Mouse (Mus musculus) cerebellum, adult 11-12 months (tissue): ENCODE results near the gene Scarb1.
"Not testable (repeated sequence)": the region's sequence is repeated elsewhere in the genome, so short reads cannot be mapped to it uniquely, and the experiment has no call there.

Source experiments
- DNase-seq: peaks from one replicate; pipeline ENCODE4 v3.0.0; 2022

Gene Scarb1

DNA sequence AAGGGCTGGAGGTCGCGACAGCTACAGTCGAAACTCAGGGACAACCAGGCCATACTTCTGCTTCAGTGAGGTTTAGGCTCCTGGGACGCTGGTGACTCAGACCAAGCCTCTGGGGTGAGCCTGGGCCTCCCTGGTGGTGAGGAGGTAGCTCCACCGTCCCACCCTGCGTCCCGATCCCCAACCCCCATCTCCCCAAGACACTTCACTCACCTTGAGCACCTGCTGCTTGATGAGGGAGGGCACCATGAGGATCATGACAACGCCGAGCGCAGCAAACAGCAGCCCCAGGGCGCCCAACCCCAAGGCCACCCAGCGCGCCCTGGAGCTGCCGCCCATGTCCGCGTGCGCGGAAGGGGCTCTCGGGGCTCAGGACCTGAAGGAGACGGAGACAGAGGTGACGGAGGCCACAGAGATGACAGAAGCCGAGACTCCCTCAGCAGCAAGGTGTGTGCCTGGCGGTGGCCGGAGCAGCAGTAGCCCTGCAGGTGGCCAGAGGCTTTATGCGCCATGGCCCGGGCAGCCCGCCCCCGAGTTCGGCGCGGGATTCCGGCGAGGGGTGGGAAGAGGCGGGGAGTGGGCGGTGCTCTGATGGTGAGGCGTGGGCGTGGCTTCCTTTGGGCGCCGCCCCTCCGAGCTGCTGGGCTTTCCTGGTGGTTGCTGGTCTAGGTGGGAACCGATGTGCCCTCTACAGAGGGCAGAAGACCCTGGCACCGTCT lies at the start of gene Scarb1:
Gene Scarb1 (minus strand): TSS at position 548 of the 716 bp plus-strand sequence.
- DNase-seq = peak; percentile 58

DNA sequence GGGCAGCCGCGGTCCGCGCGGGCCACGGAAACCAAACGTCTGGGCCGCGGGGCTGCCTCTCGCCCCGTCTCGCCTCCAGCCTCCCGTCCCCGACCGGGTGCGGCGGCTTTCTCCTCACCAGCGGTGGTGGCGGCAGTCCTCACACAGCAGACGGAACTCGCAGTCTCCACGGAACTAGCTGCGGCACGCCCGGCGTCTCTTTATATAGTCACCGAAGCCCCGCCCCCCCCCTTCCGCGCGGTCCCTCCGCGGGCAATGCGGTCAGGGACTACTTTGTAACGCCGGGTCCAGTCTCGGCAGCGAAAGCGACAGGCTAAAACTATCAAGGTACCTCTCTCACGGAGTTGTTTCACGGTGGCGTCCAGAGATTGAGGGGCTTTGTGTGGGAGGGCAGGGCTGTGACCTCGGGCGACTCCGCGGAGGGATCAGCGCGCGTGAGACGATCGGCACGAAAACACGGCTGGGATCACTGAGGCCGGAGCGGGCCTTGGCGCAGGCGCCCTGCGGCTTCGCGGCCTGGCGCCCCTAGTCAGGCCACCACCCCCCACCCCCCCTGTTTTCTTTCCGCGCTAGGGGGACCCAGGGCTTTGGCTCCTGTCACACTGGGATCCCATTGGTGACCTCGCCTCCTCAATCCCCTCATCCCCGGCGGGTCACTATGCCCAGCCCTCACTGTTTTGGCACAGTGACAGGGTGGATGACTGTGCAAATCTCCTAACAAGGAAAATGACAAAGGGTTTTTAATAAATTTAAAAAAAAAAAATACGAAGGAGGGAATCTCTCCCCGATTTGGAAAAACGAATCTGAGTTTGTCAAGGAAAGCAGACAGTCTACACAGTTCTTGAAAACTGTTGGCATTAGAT lies 48.9 kb upstream of the Scarb1 start, which contains the start of gene Ubc:
Gene Ubc (minus strand): TSS at position 624 of the 863 bp plus-strand sequence.
- DNase-seq = peak; percentile 87

GRCm38 (mm10) chr5:125389131-125389578 lies 48.3 kb upstream of the Scarb1 start, which contains the start of gene Gm10382:
Gene Gm10382 (plus strand): TSS chr5:125389322.
- DNase-seq = peak; percentile 85

DNA sequence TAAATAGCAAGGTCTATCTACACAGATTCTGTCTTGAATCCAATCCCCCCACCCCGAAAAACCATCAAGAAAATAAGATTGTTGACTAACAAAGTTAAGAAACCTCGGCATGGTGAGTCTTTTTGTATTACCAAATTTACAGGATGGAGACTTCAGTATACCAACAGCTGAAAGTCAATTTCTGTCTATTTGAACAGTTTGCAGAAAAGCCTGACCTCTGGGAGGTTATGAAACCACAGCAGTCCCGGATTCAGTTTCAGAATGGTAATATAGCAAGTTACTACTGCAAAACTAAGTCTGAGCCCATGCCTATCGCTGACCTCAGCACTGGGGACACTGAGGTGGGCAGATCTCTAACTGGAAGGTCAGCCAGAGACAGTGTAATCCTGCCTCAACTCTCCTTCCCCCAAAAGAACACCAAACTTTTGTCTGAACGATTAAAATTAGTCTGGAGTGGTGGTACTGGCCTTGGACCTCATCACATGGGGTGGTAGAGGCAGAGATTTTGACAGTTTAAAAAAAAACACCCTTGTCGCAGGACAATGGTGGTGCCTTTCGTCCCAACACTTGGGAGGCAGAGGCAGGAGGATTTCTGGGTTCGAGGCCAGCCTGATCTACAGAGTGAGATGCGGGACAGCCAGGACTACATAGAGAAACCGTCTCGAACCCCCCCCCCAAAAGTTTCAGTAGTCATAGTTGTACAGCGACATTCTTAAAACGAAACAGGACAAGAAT lies 47.6 kb upstream of the Scarb1 start:
- peak; percentile 49 for DNase-seq

GRCm38 (mm10) chr5:125387295-125387694 lies 46.4 kb upstream of the Scarb1 start:
- not testable (repeated sequence) for DNase-seq

- DNase-seq = no peak
Measured at GRCm38 (mm10) chr5:125385215-125385940, 44.5 kb upstream of the Scarb1 start.

DNA sequence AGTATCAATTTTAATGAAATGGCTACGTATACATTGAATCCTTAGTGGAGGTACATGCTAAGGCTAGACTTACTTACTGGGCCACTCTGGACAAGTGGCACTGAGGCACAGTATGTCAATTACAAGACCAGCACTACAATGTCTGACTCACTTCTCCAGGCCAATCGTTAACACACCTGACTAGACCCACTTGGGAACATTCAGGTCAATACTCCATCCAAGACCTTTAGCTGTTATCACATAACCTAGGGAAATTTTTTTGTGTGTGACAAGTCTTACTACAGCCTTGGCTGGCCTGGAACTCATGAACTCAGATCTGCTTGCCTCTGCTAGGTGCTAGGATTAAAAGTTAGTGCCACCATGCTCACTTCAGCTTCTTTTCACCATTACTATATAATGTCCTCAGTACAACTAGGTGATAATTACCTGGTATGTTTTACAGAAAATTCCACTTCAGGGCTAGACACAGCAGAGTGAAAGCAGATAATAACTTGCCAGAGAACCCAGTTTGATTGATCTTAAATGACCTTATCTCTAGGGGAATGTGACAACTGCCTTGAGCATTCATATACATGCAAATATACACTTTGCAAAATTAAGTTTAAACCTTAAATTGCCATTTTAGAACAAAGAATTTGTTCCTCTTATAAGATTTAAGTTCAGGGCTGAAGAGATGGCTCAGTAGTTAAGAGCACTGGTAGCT lies 43.8 kb upstream of the Scarb1 start:
- DNase-seq = no peak

- no peak for DNase-seq
Measured at GRCm38 (mm10) chr5:125383637-125384420, 42.9 kb upstream of the Scarb1 start.

DNA sequence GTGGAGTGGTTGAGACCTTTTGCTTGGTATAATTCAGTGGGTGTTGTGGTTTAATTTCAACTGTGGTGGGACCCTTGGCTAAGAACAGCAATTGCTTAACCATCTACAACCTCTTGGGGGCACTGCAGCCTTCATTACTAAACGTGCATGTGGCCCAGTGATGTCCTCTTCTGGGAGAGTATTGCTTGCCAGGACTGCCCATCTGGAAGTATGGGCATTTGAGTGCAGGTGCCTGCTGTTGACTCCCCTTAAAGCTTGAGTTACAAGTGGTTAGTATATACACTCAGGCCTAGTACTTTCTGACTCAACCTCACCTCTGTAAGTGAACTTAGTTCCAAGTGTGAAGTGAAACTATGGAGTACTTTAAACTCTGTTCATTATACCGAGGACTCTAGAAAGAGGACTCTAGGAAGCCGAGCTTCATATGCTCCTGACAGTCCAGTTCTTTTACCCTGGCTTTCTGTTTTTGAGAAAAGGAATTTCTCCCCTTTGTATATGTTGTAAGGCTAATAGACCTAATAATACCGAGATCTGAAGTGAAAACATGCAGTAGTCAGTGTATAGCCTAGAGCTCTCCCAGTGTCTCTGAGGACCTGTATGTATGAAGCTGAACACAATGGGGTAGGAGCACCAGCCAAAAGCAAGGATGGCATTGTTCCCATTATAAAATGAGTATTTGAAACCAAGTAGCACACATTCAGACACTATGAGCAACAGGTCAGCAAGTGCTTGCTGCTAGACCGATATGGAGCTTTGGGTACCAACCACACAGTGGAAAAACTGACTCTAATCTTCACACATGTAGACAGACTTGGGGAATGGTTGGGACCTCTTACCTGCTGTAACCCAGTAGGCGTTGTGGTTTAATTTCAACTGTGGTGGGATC lies 42.0 kb upstream of the Scarb1 start:
- DNase-seq = peak; percentile 61

DNA sequence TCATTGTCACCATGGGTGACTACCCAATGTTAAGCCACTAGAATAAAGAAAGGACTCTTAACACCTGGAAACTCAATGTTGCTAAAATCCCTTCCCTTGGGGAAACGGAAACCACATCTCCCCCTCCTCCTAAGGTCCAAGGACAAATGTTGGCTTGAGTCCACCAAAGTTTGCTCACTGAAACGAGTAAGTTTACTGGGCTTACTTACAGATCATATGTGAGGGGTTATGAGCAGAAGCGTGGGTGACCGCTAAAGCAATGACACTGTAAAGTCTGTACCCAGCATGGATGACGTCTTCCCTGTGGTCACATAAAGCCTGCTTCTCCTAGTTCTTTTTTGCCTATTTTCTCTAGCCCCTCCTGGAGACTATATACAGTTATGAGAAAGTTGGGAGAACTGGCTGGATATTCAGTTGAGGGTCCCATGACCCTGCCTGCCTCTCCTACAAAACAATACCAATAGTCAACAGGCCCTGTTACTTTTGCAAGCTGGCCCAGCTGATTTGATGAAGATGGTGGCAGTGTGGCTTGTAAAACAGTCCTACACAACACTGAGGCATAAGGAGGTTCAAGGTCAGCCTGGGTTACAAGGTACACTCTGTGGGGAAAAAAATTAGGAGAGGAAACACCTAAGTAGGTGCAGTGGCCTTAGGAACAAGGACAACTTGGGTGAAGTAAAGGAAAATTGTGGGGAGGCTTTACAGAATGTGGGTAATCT lies 41.2 kb upstream of the Scarb1 start:
- no peak for DNase-seq

DNA sequence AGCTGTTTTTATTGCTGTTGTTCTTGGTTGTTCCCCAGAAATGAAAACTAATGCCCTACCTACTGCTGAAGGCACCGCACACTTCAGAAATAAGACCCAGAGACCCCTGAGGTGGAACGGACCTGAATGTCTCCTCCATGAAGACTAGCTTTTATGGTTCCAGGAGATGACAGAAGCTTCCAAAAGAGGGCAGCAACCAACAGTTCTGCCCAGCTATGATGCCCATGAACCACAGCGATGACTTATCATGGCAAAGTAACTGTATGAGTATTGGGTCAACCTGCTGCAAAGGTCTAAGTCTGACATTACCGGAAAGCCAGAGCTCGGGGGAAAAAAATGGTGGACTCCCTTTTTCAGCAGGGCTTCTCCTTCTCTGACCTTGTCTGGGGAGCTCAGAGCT lies 38.0 kb upstream of the Scarb1 start:
- DNase-seq = no peak

DNA sequence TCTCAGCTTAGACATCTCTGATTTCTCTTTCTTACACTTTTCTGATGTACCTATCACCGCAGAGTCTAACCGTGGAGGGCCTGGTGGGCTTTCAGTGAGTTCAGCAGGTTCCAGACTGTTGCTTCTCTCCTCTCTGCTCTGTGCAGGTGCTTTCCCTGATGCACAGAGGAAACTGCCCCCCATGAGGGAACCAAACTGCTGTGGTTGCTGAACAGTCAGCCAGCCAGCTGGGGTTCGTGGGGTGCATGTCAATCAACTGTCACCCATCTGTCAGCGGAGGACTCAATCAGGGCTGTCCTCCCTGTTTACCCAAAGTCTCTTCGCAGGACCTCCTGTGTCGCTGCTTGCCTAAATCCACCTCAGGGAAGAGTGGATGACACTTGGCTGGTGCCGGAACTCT lies 36.3 kb upstream of the Scarb1 start:
- DNase-seq = no peak

DNA sequence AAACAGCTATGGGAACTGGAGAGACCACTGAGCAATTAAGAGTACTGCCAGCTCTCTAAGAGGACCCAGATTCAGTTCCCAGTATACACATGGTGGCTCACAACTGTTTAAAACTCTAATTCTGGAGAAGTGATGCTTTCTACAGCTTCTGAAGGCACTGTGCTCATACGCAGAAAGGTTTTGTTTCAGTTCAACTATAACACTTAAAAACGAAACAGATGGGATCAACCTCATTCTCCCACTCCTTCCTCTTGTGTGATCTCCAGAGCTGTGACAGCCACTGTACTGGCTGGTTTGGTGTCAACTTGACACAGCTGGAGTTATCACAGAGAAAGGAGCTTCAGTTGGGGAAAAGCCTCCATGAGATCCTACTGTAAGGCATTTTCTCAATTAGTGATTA lies 35.0 kb upstream of the Scarb1 start:
- DNase-seq = no peak

DNA sequence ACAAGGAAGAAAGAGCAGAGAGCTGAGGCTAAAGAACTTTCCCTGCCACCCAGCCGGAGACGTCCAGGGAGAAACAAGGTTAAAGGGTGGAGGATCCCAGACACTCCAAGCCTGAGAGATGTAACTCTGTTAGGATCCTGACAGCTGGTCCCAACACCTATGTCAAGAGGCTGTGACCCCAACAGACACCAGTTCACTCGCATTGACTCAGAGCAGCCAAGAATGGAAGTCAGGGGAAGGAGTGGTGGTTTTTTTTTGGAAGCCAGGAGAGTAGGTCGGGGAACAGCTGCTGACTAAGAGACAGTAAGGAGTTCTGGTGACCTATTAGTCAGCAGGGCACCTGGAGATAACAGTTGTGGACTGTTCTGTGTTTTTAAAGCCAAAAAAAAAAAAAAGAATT lies 31.1 kb upstream of the Scarb1 start:
- DNase-seq = no peak

DNA sequence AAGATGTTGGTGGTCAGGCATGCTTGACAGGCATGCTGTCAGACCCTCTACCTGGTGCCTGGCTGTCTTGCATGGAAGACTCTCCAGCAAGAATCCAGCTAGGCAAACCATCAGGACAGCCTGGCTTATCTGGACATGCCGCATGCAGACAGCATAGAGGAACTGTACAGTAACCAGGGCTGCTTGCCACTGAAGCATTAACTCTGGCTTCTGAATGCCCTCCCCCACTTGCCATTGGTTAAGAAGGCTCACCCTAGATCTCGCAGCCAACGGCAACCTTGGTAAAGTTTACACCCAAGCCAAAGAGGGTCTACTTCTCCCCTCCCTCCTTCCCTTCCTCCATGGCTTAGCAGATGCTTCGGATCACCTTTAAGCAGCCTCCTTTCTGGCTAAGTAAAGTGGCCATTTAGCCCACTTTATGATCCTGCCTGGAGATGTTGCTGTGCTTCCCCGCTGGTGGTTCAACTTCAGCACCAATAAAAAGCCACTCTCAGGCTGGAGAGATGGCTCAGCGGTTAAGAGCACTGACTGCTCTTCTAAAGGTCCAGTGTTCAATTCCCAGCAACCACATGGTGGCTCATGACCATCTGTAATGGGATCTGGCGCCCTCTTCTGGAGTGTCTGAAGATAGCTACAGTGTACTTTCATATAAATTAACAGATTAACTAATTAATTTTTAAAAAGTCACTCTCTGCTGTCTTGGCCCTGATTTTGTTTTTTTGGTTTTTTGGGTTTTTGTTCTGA lies 30.2 kb upstream of the Scarb1 start:
- DNase-seq = no peak

DNA sequence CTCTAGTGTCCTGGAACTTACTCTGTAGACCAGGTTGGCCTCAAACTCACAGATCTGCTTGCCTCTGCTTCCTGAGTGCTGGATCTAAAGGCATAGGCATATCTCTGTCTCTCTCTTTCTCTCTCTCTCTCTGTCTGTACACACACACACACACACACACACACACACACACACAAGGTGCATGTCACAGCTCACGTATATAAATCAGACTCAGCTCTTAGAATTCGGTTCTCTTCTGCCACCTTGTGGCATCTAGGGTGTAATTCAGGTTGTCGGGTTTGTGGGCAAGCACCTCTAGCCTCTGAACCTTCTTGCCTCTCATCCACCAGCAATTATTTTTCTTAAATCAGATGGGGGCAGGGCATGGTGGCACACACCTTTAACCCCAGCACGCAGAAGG lies 27.7 kb upstream of the Scarb1 start:
- DNase-seq = peak; percentile 45

DNA sequence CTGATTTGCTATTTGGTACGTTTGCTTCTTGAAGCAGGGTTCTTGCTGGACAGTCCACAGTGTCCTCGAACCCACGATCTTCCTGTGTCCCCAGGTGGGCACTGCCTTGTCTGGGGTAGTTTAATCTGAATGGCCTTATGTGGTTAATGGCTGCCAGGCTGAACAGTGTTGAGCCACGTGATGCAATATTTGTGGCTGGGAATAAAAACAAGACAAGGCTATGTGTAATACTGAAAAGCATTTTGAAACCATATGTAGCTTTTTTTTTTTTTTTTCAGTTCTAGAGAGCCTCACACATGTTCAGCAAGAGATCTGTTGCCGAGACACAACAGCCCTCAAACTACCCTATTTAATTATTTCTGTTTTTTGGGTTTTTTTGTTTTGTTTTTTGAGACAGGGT lies 27.3 kb upstream of the Scarb1 start:
- DNase-seq = no peak

DNA sequence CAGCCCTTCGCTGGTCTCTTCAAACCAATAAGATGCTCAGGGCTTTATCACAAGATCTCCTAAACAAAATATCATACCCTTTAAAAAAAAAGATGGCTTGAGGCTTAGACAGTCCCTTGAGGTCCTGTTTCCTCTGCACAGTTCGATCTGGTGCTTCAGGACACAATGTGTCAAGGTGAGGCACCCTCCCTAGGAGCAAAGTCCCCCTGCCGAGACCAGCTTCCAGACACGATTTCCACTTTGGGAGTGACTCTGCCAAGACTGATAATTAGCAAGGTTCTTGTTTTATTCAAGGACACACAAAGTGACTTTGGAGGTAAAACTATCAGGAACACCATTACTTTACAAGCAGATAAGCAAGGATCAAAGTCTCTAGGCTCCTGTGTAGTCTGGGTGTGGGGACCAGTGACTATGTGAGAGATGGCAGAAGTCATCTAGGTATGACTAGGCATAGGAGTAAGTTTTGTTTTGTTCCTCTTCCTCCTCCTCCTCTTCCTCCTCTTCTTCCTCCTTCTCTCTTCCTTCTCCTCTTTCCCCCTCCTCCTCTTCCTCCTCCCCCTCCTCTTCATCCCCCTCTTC lies 24.0 kb upstream of the Scarb1 start:
- no peak for DNase-seq
